In the genomic region with DNA sequence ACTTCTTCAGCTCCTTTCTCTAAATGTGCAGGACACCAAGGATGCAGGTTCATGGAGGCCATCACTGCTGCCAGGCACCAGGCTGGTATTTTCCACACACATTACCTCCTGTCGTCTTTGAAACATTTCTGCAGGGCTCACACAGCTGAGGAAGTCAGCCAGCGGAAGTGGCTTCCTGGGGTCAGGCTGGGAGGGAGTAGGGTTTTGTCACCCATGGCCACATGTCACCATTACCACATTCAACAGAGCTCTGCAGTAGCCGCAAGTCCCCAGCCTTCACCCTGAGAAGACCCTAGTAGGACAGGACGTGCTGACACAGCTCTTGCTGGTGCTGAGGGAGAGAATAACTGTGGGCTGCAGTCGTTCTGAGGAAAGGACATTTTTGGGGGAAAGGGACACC, we compare ENCODE assay signal across 12 mouse cellular contexts. TPM values are rescaled to one million over a fixed set of nuclear protein-coding genes. Genes with fewer than 3 reads are reported as not detected.
A peak's percentile ranks its signal among the peaks of the same experiment; 100 is the strongest.
DNase-seq lines count a peak whose midpoint lies in the region; ATAC-seq and TF ChIP-seq lines count a peak whose summit lies in the region.
"Had no signal": no experiment of that assay in that cellular context is flagged by ENCODE, and none has a peak within 500 bp of the region (broad histone marks: within the 10 kb centered on the region; RNA-seq: fewer than 3 reads in every experiment).

No protein-coding gene starts in this region.

- TF ChIP-seq CTCF in lung, embryonic 14.5 days (IDR thresholded peaks at IDR 0.05; ENCODE audit: low read depth) = no peak

- no peak overlapping the region for H3K9ac ChIP-seq in lung, embryonic 14.5 days
- no peak overlapping the region for H3K9ac ChIP-seq in midbrain, embryonic 16.5 days (ENCODE audit: low read depth, low read length)
- H3K9ac ChIP-seq: stomach, embryonic 15.5 days had no signal

- peak; percentile 14 for DNase-seq in lung, embryonic 14.5 days
- no peak for DNase-seq in lung, postnatal 10 days
- peak; percentile 20 for DNase-seq in brain, adult 2 months (ENCODE audit: low read depth, low spot score)
- peak; percentile 52 for DNase-seq in thymus, postnatal 25 days
- no peak for DNase-seq in retina, embryonic 14.5 days (ENCODE audit: low spot score)
- DNase-seq: embryo, embryonic 11 days had no signal

- H3K36me3 ChIP-seq in lung, embryonic 14.5 days (ENCODE audit: insufficient read depth) = peaks cover 14% of the 10 kb centered on the region; the same call in 1 of the 2 replicates
- H3K36me3 ChIP-seq in macrophage (ENCODE audit: inconsistent target) = peaks cover 4% of the 10 kb centered on the region
- H3K36me3 ChIP-seq in midbrain, embryonic 16.5 days (ENCODE audit: control insufficient read depth, insufficient read depth, low read length) = peaks cover 8% of the 10 kb centered on the region; the same call in 1 of the 2 replicates

- H3K27ac ChIP-seq in lung, embryonic 14.5 days (ENCODE audit: low read depth) = no peak overlapping the region
- peak overlapping the region; percentile 98 for H3K27ac ChIP-seq in macrophage
- H3K27ac ChIP-seq in midbrain, embryonic 16.5 days (ENCODE audit: low read length) = no peak overlapping the region
- H3K27ac ChIP-seq: hindbrain, embryonic 10.5 days had no signal

- no peaks in the 10 kb centered on the region for H3K9me3 ChIP-seq in lung, embryonic 14.5 days (ENCODE audit: low read depth, low read length)
- H3K9me3 ChIP-seq in midbrain, embryonic 16.5 days (replicated peaks; ENCODE audit: control insufficient read depth, low read length, poor library complexity, severe bottlenecking) = no peaks in the 10 kb centered on the region
- H3K9me3 ChIP-seq: hindbrain, embryonic 10.5 days; stomach, embryonic 15.5 days had no signal

- H3K4me3 ChIP-seq in lung, embryonic 14.5 days (ENCODE audit: low read depth, low read length) = no peak overlapping the region
- no peak overlapping the region for H3K4me3 ChIP-seq in macrophage (ENCODE audit: inconsistent target)
- H3K4me3 ChIP-seq in midbrain, embryonic 16.5 days (ENCODE audit: low read depth, low read length) = no peak overlapping the region
- H3K4me3 ChIP-seq: hindbrain, embryonic 10.5 days; stomach, embryonic 15.5 days had no signal

- H3K27me3 ChIP-seq in lung, embryonic 14.5 days (ENCODE audit: insufficient read depth, low read length) = no peaks in the 10 kb centered on the region
- no peaks in the 10 kb centered on the region for H3K27me3 ChIP-seq in midbrain, embryonic 16.5 days (ENCODE audit: control insufficient read depth, insufficient read depth, low read depth, low read length)
- H3K27me3 ChIP-seq: Patski; stomach, embryonic 15.5 days had no signal

- H3K79me2 ChIP-seq in macrophage (ENCODE audit: inconsistent target) = peaks cover 32% of the 10 kb centered on the region

- H3K4me2 ChIP-seq in lung, embryonic 14.5 days = no peak overlapping the region
- no peak overlapping the region for H3K4me2 ChIP-seq in midbrain, embryonic 16.5 days (ENCODE audit: low read length)
- H3K4me2 ChIP-seq: stomach, embryonic 15.5 days had no signal

- WGBS in lung, embryonic 14.5 days = 69% methylated on average over 5 of the region's 5 CpGs
- WGBS in macrophage (ENCODE audit: missing documents) = 2% methylated on average over 5 of the region's 5 CpGs
- WGBS in midbrain, embryonic 16.5 days = 84% methylated on average over 5 of the region's 5 CpGs

- no peak for ATAC-seq in lung, embryonic 14.5 days (ENCODE audit: insufficient read depth)
- no peak for ATAC-seq in midbrain, embryonic 16.5 days
- ATAC-seq: forebrain, embryonic 16.5 days had no signal

- peaks cover 3% of the 10 kb centered on the region for H3K4me1 ChIP-seq in lung, embryonic 14.5 days (ENCODE audit: insufficient read depth)
- H3K4me1 ChIP-seq in midbrain, embryonic 16.5 days (ENCODE audit: control insufficient read depth, insufficient read depth, low read length) = peaks cover 11% of the 10 kb centered on the region

RNA-seq across cellular contexts. Expression of a gene that starts 4.0 kb away (rescaled TPM):
- 3.7 and 4.2 TPM in 2 replicates for polyA plus RNA-seq in lung, embryonic 14.5 days (2014; fragmentation: Nextera tagmentation; extraction: Ambion mirVana)
- total RNA-seq in macrophage (2018; cell fraction: chromatin; rRNA removed) = 10 to 100 TPM; 11.3 to 63.3 (median 33.4) TPM
- total RNA-seq in macrophage (2018; cell fraction: cytosol; rRNA removed) = 10 to 100 TPM; 10.2 to 35.7 (median 25.0) TPM
- 10 to 100 TPM; 12.6 to 54.8 (median 31.7) TPM for total RNA-seq in macrophage (2018; cell fraction: nucleus; rRNA removed)
- polyA plus RNA-seq in macrophage (2018) = 10.0 to 20.3 TPM (median 16.8 TPM) in 3 replicates
- 1.9 and 2.3 TPM in 2 replicates for polyA plus RNA-seq in midbrain, embryonic 16.5 days (2015; fragmentation: Nextera tagmentation; extraction: Ambion mirVana)

RNA-seq across cellular contexts. Expression of a gene that starts 11.4 kb away (rescaled TPM):
- polyA plus RNA-seq in lung, embryonic 14.5 days (2014; fragmentation: Nextera tagmentation; extraction: Ambion mirVana) = 0.89 and 1.0 TPM in 2 replicates
- 1 to 10 TPM in 1 of 26 experiments, under 1 TPM in 4, not detected in 21; 0.22 to 1.0 (median 0.37) TPM for total RNA-seq in macrophage (2018; cell fraction: chromatin; rRNA removed)
- under 1 TPM in 10 of 26 experiments, not detected in 16; 0.04 to 0.28 (median 0.10) TPM for total RNA-seq in macrophage (2018; cell fraction: cytosol; rRNA removed)
- total RNA-seq in macrophage (2018; cell fraction: nucleus; rRNA removed) = under 1 TPM in 6 of 26 experiments, not detected in 20; 0.14 to 0.58 (median 0.19) TPM
- polyA plus RNA-seq in macrophage (2018) = 0.11 TPM in 1 of 3 replicates, not detected in the others
- 0.11 TPM in 1 of 2 replicates, not detected in the other for polyA plus RNA-seq in midbrain, embryonic 16.5 days (2015; fragmentation: Nextera tagmentation; extraction: Ambion mirVana)

RNA-seq across cellular contexts. Expression of a gene that starts 29.8 kb away (rescaled TPM):
- 138 and 145 TPM in 2 replicates for polyA plus RNA-seq in lung, embryonic 14.5 days (2014; fragmentation: Nextera tagmentation; extraction: Ambion mirVana)
- total RNA-seq in macrophage (2018; cell fraction: chromatin; rRNA removed) = 10 to 100 TPM in 6 of 26 experiments, 1 to 10 TPM in 17, under 1 TPM in 1, not detected in 2; 0.74 to 18.8 (median 7.3) TPM
- 10 to 100 TPM in 25 of 26 experiments, 1 to 10 TPM in 1; 8.9 to 46.0 (median 22.8) TPM for total RNA-seq in macrophage (2018; cell fraction: cytosol; rRNA removed)
- total RNA-seq in macrophage (2018; cell fraction: nucleus; rRNA removed) = 10 to 100 TPM in 13 of 26 experiments, 1 to 10 TPM in 13; 3.1 to 30.7 (median 9.9) TPM
- 11.6 to 23.4 TPM (median 21.6 TPM) in 3 replicates for polyA plus RNA-seq in macrophage (2018)
- 55.5 and 58.4 TPM in 2 replicates for polyA plus RNA-seq in midbrain, embryonic 16.5 days (2015; fragmentation: Nextera tagmentation; extraction: Ambion mirVana)

RNA-seq across cellular contexts. Expression of a gene that starts 38.2 kb away (rescaled TPM):
- 25.5 and 33.4 TPM in 2 replicates for polyA plus RNA-seq in lung, embryonic 14.5 days (2014; fragmentation: Nextera tagmentation; extraction: Ambion mirVana)
- total RNA-seq in macrophage (2018; cell fraction: chromatin; rRNA removed) = 100 to 1,000 TPM in 22 of 26 experiments, 10 to 100 TPM in 4; 93.1 to 151 (median 124) TPM
- total RNA-seq in macrophage (2018; cell fraction: cytosol; rRNA removed) = 10 to 100 TPM; 34.6 to 53.5 (median 42.2) TPM
- total RNA-seq in macrophage (2018; cell fraction: nucleus; rRNA removed) = 100 to 1,000 TPM in 3 of 26 experiments, 10 to 100 TPM in 23; 52.5 to 107 (median 79.0) TPM
- polyA plus RNA-seq in macrophage (2018) = 35.4 to 54.4 TPM (median 47.1 TPM) in 3 replicates
- 82.0 and 83.1 TPM in 2 replicates for polyA plus RNA-seq in midbrain, embryonic 16.5 days (2015; fragmentation: Nextera tagmentation; extraction: Ambion mirVana)

Comparison
In these comparisons a context has a peak if more than half of its experiments do, and no peak if none do; other contexts are left out.
1. DNase-seq: peak in lung, embryonic 14.5 days (single experiment), brain, adult 2 months (single experiment) and thymus, postnatal 25 days (single experiment); none in lung, postnatal 10 days (single experiment) and retina, embryonic 14.5 days (single experiment).